Comparison of ENCODE assay signal across 30 mouse cellular contexts in the genomic region with DNA sequence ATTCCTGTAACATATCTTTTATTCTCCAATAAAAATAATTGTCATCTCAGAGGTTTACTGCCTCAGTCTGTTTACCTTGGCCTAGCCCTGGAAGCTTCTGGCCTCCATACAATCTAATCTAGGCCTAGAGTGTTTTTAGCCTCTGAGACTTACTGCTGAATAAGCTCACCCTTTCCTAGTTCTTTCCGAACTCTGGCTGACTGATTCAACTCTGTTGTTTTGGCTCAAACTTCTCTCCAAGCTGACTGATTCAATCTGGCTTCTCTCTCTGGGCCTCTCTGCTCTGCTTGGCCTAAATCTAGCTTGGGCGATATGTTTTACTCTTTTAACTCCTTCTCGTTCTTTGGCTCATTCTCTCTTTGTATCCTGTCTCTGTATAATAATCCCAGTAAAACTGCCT. TPM values are rescaled to one million over a fixed set of nuclear protein-coding genes. Genes with fewer than 3 reads are reported as not detected.
"Had no signal": no experiment of that assay in that cellular context is flagged by ENCODE, and none has a peak within 500 bp of the region (broad histone marks: within the 10 kb centered on the region; RNA-seq: fewer than 3 reads in every experiment).

No protein-coding gene starts in this region.

- H3K27me3 ChIP-seq: intestine, embryonic 15.5 days; limb, embryonic 15.5 days; midbrain, embryonic 13.5 days; neural tube, embryonic 13.5 days; stomach, embryonic 15.5 days had no signal

- H3K27ac ChIP-seq: intestine, embryonic 15.5 days; layer of hippocampus, adult 2 months; limb, embryonic 15.5 days; liver, embryonic 14.5 days; midbrain, embryonic 10.5 days; midbrain, embryonic 13.5 days; neural tube, embryonic 13.5 days; stomach, embryonic 15.5 days had no signal

- H3K4me1 ChIP-seq: intestine, embryonic 15.5 days; limb, embryonic 15.5 days; midbrain, embryonic 10.5 days; midbrain, embryonic 13.5 days; neural tube, embryonic 13.5 days; stomach, embryonic 15.5 days had no signal

- H3K9ac ChIP-seq: intestine, embryonic 15.5 days; limb, embryonic 15.5 days; liver, embryonic 14.5 days; liver, postnatal 0 days; midbrain, embryonic 13.5 days; neural tube, embryonic 13.5 days; stomach, embryonic 15.5 days had no signal

- DNase-seq: kidney, adult 11 months; kidney, adult 8-10 months; kidney, postnatal 25 days; layer of hippocampus, adult 9-11 months; liver, postnatal 0 days; lung, postnatal 14 days; retina, postnatal 1 day; right cerebral cortex, postnatal 25 days; spleen, adult 18-20 months; thymus, postnatal 25 days had no signal

- H3K36me3 ChIP-seq: intestine, embryonic 15.5 days; limb, embryonic 15.5 days; midbrain, embryonic 10.5 days; midbrain, embryonic 13.5 days; neural tube, embryonic 13.5 days; stomach, embryonic 15.5 days had no signal

- ATAC-seq: intestine, embryonic 15.5 days; liver, postnatal 0 days; midbrain, embryonic 13.5 days; midbrain, embryonic 16.5 days had no signal

- H3K4me3 ChIP-seq: intestine, embryonic 15.5 days; layer of hippocampus, adult 2 months; limb, embryonic 15.5 days; megakaryocyte, embryonic 14.5 days; midbrain, embryonic 10.5 days; midbrain, embryonic 13.5 days; myocyte; neural tube, embryonic 13.5 days; stomach, embryonic 15.5 days had no signal

- H3K9me3 ChIP-seq: intestine, embryonic 15.5 days; limb, embryonic 15.5 days; megakaryocyte, embryonic 14.5 days; midbrain, embryonic 10.5 days; midbrain, embryonic 13.5 days; neural tube, embryonic 13.5 days; stomach, embryonic 15.5 days had no signal

- H3K4me2 ChIP-seq: intestine, embryonic 15.5 days; limb, embryonic 15.5 days; liver, embryonic 11.5 days; midbrain, embryonic 13.5 days; neural tube, embryonic 13.5 days; stomach, embryonic 15.5 days had no signal

RNA-seq across cellular contexts. Expression of a gene that starts 46.4 kb away (rescaled TPM):
- total RNA-seq: layer of hippocampus, adult 2 months; layer of hippocampus, postnatal 25 days; left cerebral cortex, adult 18-20 months; left cerebral cortex, postnatal 25 days; monocyte, adult 5-6 weeks had no signal
- polyA plus RNA-seq: intestine, embryonic 15.5 days; kidney, embryonic 16.5 days; large intestine, adult 2 months; limb, embryonic 11.5 days; limb, embryonic 15.5 days; liver, embryonic 11.5 days; liver, embryonic 14.5 days; liver, postnatal 0 days; midbrain, embryonic 10.5 days; midbrain, embryonic 13.5 days; midbrain, embryonic 16.5 days; myocyte; neural tube, embryonic 13.5 days; stomach, embryonic 15.5 days; thymus, postnatal 0 days had no signal

RNA-seq across cellular contexts. Expression of a gene that starts 50.2 kb away (rescaled TPM):
- total RNA-seq: layer of hippocampus, adult 2 months; layer of hippocampus, postnatal 25 days; left cerebral cortex, adult 18-20 months; left cerebral cortex, postnatal 25 days had no signal
- polyA plus RNA-seq: myocyte had no signal
